ENCODE assay signal across 18 mouse cellular contexts in the genomic region with DNA sequence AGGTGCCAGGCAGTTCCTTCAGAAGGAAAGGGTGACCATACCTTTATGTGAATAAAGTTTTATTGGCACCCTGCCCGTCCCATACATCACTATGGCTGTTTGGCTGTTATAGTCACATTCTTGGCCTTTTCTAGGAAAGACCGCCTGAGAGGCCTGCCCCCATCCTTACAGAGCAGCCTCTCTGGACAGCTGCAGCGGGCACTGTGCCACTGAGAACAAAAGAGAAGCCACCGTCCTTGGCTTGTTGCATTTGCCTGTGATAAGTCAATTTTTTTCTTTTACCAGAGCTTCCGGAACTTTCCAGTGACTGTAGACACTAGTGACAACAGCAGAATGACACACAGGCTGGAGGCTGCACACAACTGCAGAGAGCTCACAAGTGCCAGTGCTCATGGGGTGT. TPM values are rescaled to one million over a fixed set of nuclear protein-coding genes. Genes with fewer than 3 reads are reported as not detected.
DNase-seq lines count a peak whose midpoint lies in the region; ATAC-seq lines count a peak whose summit lies in the region.
"Had no signal": no experiment of that assay in that cellular context is flagged by ENCODE, and none has a peak within 500 bp of the region (broad histone marks: within the 10 kb centered on the region; RNA-seq: fewer than 3 reads in every experiment).

No protein-coding gene starts in this region.

- H3K4me3 ChIP-seq in forebrain, embryonic 14.5 days (ENCODE audit: low read depth, low read length): no peak overlapping the region
- no peak overlapping the region for H3K4me3 ChIP-seq in forebrain, embryonic 11.5 days (ENCODE audit: low read depth, low read length)
- H3K4me3 ChIP-seq in hindbrain, embryonic 16.5 days (ENCODE audit: low read length): no peak overlapping the region
- H3K4me3 ChIP-seq: left cerebral cortex, adult 2 months; limb, embryonic 12.5 days; liver, embryonic 13.5 days had no signal

- H3K4me2 ChIP-seq in forebrain, embryonic 14.5 days (ENCODE audit: low read length): no peak overlapping the region
- no peak overlapping the region for H3K4me2 ChIP-seq in forebrain, embryonic 11.5 days (ENCODE audit: low read depth, low read length, severe bottlenecking)
- H3K4me2 ChIP-seq in hindbrain, embryonic 16.5 days (ENCODE audit: low read length): no peak overlapping the region
- H3K4me2 ChIP-seq: limb, embryonic 12.5 days; liver, embryonic 13.5 days had no signal

- no peak for ATAC-seq in forebrain, embryonic 14.5 days
- ATAC-seq in forebrain, embryonic 11.5 days (replicated peaks; ENCODE audit: low FRiP score): no peak
- ATAC-seq in hindbrain, embryonic 16.5 days: 0 out of 2 replicates have a peak, but pooled peaks have one; percentile 20

- intact Hi-C loops in left cerebral cortex, postnatal 4 days (cut with DNase I): loop anchor here (10.0 kb wide), 1 partner anchor 530 kb away; no protein-coding TSS in a partner anchor

- H3K27me3 ChIP-seq in forebrain, embryonic 14.5 days (replicated peaks; ENCODE audit: control insufficient read depth, insufficient read depth, low read length): no peaks in the 10 kb centered on the region
- H3K27me3 ChIP-seq in forebrain, embryonic 11.5 days (ENCODE audit: control insufficient read depth, insufficient read depth, low read length): no peaks in the 10 kb centered on the region
- no peaks in the 10 kb centered on the region for H3K27me3 ChIP-seq in hindbrain, embryonic 16.5 days (replicated peaks; ENCODE audit: control insufficient read depth, insufficient read depth, low read length)
- H3K27me3 ChIP-seq: liver, embryonic 13.5 days had no signal

- H3K4me1 ChIP-seq in forebrain, embryonic 14.5 days (ENCODE audit: control insufficient read depth, insufficient read depth, low read length): peaks cover 5% of the 10 kb centered on the region
- peaks cover 5% of the 10 kb centered on the region; the same call in 1 of the 2 replicates for H3K4me1 ChIP-seq in forebrain, embryonic 11.5 days (replicated peaks; ENCODE audit: control insufficient read depth, insufficient read depth, low read length)
- H3K4me1 ChIP-seq in hindbrain, embryonic 16.5 days (ENCODE audit: control insufficient read depth, insufficient read depth, low read depth, low read length): peaks cover 1% of the 10 kb centered on the region; the same call in 1 of the 2 replicates

- 76% methylated on average over 5 of the region's 5 CpGs for WGBS in forebrain, embryonic 14.5 days
- WGBS in forebrain, embryonic 11.5 days: 89% methylated on average over 5 of the region's 5 CpGs
- WGBS in hindbrain, embryonic 16.5 days: 52% methylated on average over 5 of the region's 5 CpGs

- no peak overlapping the region for H3K9ac ChIP-seq in forebrain, embryonic 14.5 days (ENCODE audit: low read length)
- no peak overlapping the region for H3K9ac ChIP-seq in forebrain, embryonic 11.5 days (ENCODE audit: low read length)
- no peak overlapping the region for H3K9ac ChIP-seq in hindbrain, embryonic 16.5 days (ENCODE audit: low read depth, low read length)
- H3K9ac ChIP-seq: liver, embryonic 13.5 days had no signal

- H3K36me3 ChIP-seq in forebrain, embryonic 14.5 days (ENCODE audit: control insufficient read depth, insufficient read depth, low read length): 0 out of 2 replicates have a peak, but pooled peaks cover 7% of the 10 kb centered on the region
- H3K36me3 ChIP-seq in forebrain, embryonic 11.5 days (ENCODE audit: control insufficient read depth, insufficient read depth, low read length): no peaks in the 10 kb centered on the region
- no peaks in the 10 kb centered on the region for H3K36me3 ChIP-seq in hindbrain, embryonic 16.5 days (ENCODE audit: control insufficient read depth, insufficient read depth, low read length)

- peak; percentile 4 for DNase-seq in forebrain, embryonic 14.5 days (ENCODE audit: low spot score)
- DNase-seq in forebrain, embryonic 11.5 days (ENCODE audit: low spot score): no peak
- peak; percentile 53 for DNase-seq in left cerebral cortex, postnatal 4 days
- DNase-seq in left cerebral cortex, adult 8-10 months (ENCODE audit: low spot score in 2 of 2): no peak
- DNase-seq in adrenal gland, adult 2 months: peak; percentile 81
- no peak for DNase-seq in cerebellum, adult 9-11 months
- DNase-seq in yolk sac, embryonic 10.5 days (ENCODE audit: low spot score): no peak
- DNase-seq: gastrocnemius, postnatal 10 days; kidney, adult 11 months; kidney, postnatal 14 days; liver, embryonic 13.5 days; right cerebral cortex, postnatal 14 days; thymus, postnatal 14 days had no signal

- H3K27ac ChIP-seq in forebrain, embryonic 14.5 days (ENCODE audit: low read depth, low read length): no peak overlapping the region
- H3K27ac ChIP-seq in forebrain, embryonic 11.5 days (ENCODE audit: low read depth, low read length): no peak overlapping the region
- 0 out of 2 replicates have a peak overlapping the region, but pooled peaks have one; percentile 1 for H3K27ac ChIP-seq in hindbrain, embryonic 16.5 days (ENCODE audit: low read depth, low read length)
- H3K27ac ChIP-seq: left cerebral cortex, adult 2 months; limb, embryonic 12.5 days; liver, embryonic 13.5 days had no signal

- no peaks in the 10 kb centered on the region for H3K9me3 ChIP-seq in forebrain, embryonic 14.5 days (replicated peaks; ENCODE audit: control insufficient read depth, low read length)
- H3K9me3 ChIP-seq in forebrain, embryonic 11.5 days (ENCODE audit: control insufficient read depth, low read length): no peaks in the 10 kb centered on the region
- H3K9me3 ChIP-seq in hindbrain, embryonic 16.5 days (ENCODE audit: control insufficient read depth, low read length): no peaks in the 10 kb centered on the region
- H3K9me3 ChIP-seq: limb, embryonic 12.5 days; liver, embryonic 13.5 days had no signal

RNA-seq across cellular contexts. Expression of a gene that starts 25.9 kb away (rescaled TPM):
- 2.2 and 3.2 TPM in 2 replicates for polyA plus RNA-seq in forebrain, embryonic 14.5 days (2014; fragmentation: Nextera tagmentation; extraction: Ambion mirVana)
- 10.9 and 11.1 TPM in 2 replicates for polyA plus RNA-seq in forebrain, embryonic 11.5 days (2014; fragmentation: Nextera tagmentation; extraction: Ambion mirVana)
- 1 to 10 TPM; 2.4 to 3.4 TPM for total RNA-seq in left cerebral cortex, postnatal 4 days (2021)
- total RNA-seq in left cerebral cortex, adult 8-10 months (2022): 1 to 10 TPM; 2.1 to 4.1 (median 3.1) TPM
- total RNA-seq in adrenal gland, adult 2 months (2021): 1 to 10 TPM; 5.7 to 7.8 TPM
- polyA plus RNA-seq in adrenal gland, adult 2 months (2012; rRNA removed): 12.3 and 13.4 TPM in 2 replicates
- 4.9 and 6.5 TPM in 2 replicates for polyA plus RNA-seq in hindbrain, embryonic 16.5 days (2015; fragmentation: Nextera tagmentation; extraction: Ambion mirVana)

RNA-seq across cellular contexts. Expression of a gene that starts 34.9 kb away (rescaled TPM):
- 0.42 and 0.52 TPM in 2 replicates for polyA plus RNA-seq in forebrain, embryonic 14.5 days (2014; fragmentation: Nextera tagmentation; extraction: Ambion mirVana)
- 1.3 and 1.8 TPM in 2 replicates for polyA plus RNA-seq in forebrain, embryonic 11.5 days (2014; fragmentation: Nextera tagmentation; extraction: Ambion mirVana)
- 1 to 10 TPM; 1.2 TPM for total RNA-seq in left cerebral cortex, postnatal 4 days (2021)
- 1 to 10 TPM in 2 of 4 experiments, under 1 TPM in 2; 0.78 to 1.2 (median 0.99) TPM for total RNA-seq in left cerebral cortex, adult 8-10 months (2022)
- total RNA-seq in adrenal gland, adult 2 months (2021): under 1 TPM; 0.43 to 0.73 TPM
- 4.7 and 5.6 TPM in 2 replicates for polyA plus RNA-seq in adrenal gland, adult 2 months (2012; rRNA removed)
- polyA plus RNA-seq in hindbrain, embryonic 16.5 days (2015; fragmentation: Nextera tagmentation; extraction: Ambion mirVana): 0.60 and 1.0 TPM in 2 replicates
- total RNA-seq: hematopoietic stem cell, adult 5-6 weeks had no signal

RNA-seq across cellular contexts. Expression of a gene that starts 40.4 kb away (rescaled TPM):
- polyA plus RNA-seq in forebrain, embryonic 14.5 days (2014; fragmentation: Nextera tagmentation; extraction: Ambion mirVana): 48.2 and 57.3 TPM in 2 replicates
- polyA plus RNA-seq in forebrain, embryonic 11.5 days (2014; fragmentation: Nextera tagmentation; extraction: Ambion mirVana): 40.4 and 43.1 TPM in 2 replicates
- 10 to 100 TPM; 80.0 to 90.4 TPM for total RNA-seq in left cerebral cortex, postnatal 4 days (2021)
- total RNA-seq in left cerebral cortex, adult 8-10 months (2022): 10 to 100 TPM; 60.1 to 66.1 (median 60.8) TPM
- total RNA-seq in adrenal gland, adult 2 months (2021): 10 to 100 TPM; 30.0 to 36.2 TPM
- polyA plus RNA-seq in adrenal gland, adult 2 months (2012; rRNA removed): 104 and 121 TPM in 2 replicates
- 97.3 and 99.9 TPM in 2 replicates for polyA plus RNA-seq in hindbrain, embryonic 16.5 days (2015; fragmentation: Nextera tagmentation; extraction: Ambion mirVana)

RNA-seq across cellular contexts. Expression of a gene that starts 47.6 kb away (rescaled TPM):
- polyA plus RNA-seq in forebrain, embryonic 14.5 days (2014; fragmentation: Nextera tagmentation; extraction: Ambion mirVana): 0.94 and 1.7 TPM in 2 replicates
- polyA plus RNA-seq in forebrain, embryonic 11.5 days (2014; fragmentation: Nextera tagmentation; extraction: Ambion mirVana): 5.0 and 5.5 TPM in 2 replicates
- 1 to 10 TPM; 1.2 to 1.3 TPM for total RNA-seq in left cerebral cortex, postnatal 4 days (2021)
- total RNA-seq in left cerebral cortex, adult 8-10 months (2022): 1 to 10 TPM; 4.0 to 4.5 (median 4.2) TPM
- total RNA-seq in adrenal gland, adult 2 months (2021): 1 to 10 TPM; 3.2 to 3.9 TPM
- polyA plus RNA-seq in adrenal gland, adult 2 months (2012; rRNA removed): 53.9 and 64.0 TPM in 2 replicates
- polyA plus RNA-seq in hindbrain, embryonic 16.5 days (2015; fragmentation: Nextera tagmentation; extraction: Ambion mirVana): 2.4 and 2.5 TPM in 2 replicates
- total RNA-seq: hematopoietic stem cell, adult 5-6 weeks; megakaryocyte, adult 5-6 weeks had no signal

Comparison
In these comparisons a context has a peak if more than half of its experiments do, and no peak if none do; other contexts are left out.
1. DNase-seq: peak in forebrain, embryonic 14.5 days (single experiment), left cerebral cortex, postnatal 4 days (single experiment) and adrenal gland, adult 2 months (single experiment); none in forebrain, embryonic 11.5 days (single experiment), left cerebral cortex, adult 8-10 months (0 of 2), cerebellum, adult 9-11 months (single experiment) and yolk sac, embryonic 10.5 days (single experiment).